Mouse (Mus musculus): Measurements from ENCODE around the gene Pigk. TPM values are rescaled to one million over a fixed set of nuclear protein-coding genes. Genes with fewer than 3 reads are reported as not detected.

The Pigk gene
- polyA plus RNA-seq, 1 experiment, result 3.9 TPM

DNA sequence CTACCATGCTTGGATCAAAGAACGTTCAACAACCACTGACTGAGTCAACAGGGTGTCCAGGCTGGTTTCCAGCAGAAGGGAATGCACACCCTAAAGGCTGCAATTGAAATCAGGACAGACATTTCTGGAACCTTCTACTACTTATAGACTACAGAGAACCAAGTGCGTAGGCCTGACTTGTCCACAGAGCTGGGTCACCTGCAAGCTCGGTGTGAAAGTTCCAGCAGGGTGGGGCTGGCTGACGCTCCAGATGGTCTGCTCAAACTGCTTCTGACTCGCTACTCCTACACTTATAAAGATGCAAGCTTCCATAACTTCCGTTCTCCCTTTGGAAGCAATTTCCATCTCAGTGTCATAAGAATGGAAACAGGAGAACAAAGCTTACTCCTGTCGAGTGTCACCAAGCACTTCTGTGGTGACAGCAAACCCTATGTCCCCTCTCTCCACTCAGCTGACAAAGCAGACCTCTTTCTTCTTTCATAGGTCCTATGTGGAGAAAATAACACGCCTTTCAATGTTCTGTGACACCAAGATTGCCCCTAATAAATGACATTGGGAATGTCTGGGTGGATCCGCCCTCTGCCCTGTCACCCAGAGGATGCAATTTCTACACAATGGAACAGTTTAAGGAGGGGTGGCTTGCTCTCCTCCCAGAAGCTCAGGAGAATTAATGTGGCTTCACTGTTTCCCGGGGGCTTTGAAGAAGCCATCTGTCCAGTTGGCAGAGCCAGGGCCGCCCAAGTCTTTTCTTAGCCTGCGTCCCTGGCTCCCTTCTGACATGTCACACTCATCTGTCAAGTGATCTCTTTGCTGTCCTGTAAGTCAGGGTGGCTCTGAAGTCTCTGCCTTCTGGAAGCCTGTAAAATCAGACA, 154.0 kb downstream of the Pigk start:
- Histone ChIP-seq H3K36me3 (ENCODE audit: control insufficient read depth, insufficient read depth, low read length) (no peaks in the 10 kb centered on the region), H3K4me3 (ENCODE audit: low read depth, low read length) (no peak overlapping the region), H3K27me3 (ENCODE audit: control insufficient read depth, insufficient read depth, low read length) (no peaks in the 10 kb centered on the region), H3K27ac (ENCODE audit: insufficient read depth, low read depth, low read length) (no peak overlapping the region), H3K4me1 (ENCODE audit: control insufficient read depth, insufficient read depth, insufficient read length, low read length) (no peaks in the 10 kb centered on the region)
- WGBS, result 74% methylated on average over 12 of the region's 12 CpGs
- TF ChIP-seq CTCF (IDR thresholded peaks at IDR 0.05; ENCODE audit: extremely low read depth, insufficient read length, insufficient replicate concordance, low read depth, low read length), result no peak
- no peak for TF ChIP-seq POLR2A (IDR thresholded peaks at IDR 0.05; ENCODE audit: low read depth, low read length)

DNA sequence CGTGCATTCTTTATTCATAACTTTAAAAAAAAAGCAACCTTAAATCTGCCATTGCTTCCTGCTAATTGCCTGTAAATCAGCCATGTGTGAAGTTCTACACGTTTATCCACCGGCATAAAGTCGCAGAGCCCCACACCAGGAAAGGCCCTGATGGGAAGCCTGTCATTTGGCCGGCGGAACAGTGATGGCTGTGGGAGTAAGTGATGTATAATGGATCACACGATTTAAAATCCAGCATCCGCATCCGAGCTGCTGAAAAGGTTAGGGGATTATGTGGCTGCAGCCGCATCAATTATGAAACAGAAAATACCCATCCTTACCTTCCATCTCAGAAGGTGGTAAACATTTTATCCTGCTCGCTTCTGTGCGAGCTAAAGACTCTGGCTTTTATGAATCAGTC, 158.2 kb downstream of the Pigk start:
- Histone ChIP-seq H3K27ac (ENCODE audit: insufficient read depth, low read depth, low read length) (no peak overlapping the region), H3K36me3 (ENCODE audit: control insufficient read depth, insufficient read depth, low read length) (no peaks in the 10 kb centered on the region), H3K4me1 (ENCODE audit: control insufficient read depth, insufficient read depth, insufficient read length, low read length) (no peaks in the 10 kb centered on the region), H3K27me3 (ENCODE audit: control insufficient read depth, insufficient read depth, low read length) (no peaks in the 10 kb centered on the region), H3K4me3 (ENCODE audit: low read depth, low read length) (no peak overlapping the region)
- TF ChIP-seq POLR2A (IDR thresholded peaks at IDR 0.05; ENCODE audit: low read depth, low read length) (no peak), CTCF (IDR thresholded peaks at IDR 0.05; ENCODE audit: extremely low read depth, insufficient read length, insufficient replicate concordance, low read depth, low read length) (no peak)
- WGBS, result 88% methylated on average over 12 of the region's 12 CpGs

DNA sequence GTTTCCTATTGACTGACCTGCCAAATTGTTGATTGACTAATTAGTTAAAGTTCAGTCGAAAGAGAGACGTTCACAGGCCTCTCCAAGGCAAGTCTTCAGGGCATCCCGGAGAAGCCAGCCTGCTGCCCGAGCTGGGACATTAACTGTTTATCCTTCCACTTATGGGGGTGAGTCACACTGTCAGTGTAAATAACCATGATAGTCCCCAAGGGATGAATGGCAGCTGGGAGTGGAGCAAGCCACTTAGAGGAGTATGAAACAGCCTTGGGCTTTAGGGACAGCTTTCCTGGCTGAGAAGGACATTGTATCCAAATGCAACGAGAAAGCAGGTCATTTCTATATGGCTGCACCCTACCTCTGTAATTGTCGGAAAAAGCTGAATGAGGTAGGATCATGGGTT, 158.7 kb downstream of the Pigk start:
- Histone ChIP-seq H3K4me1 (ENCODE audit: control insufficient read depth, insufficient read depth, insufficient read length, low read length) (no peaks in the 10 kb centered on the region), H3K4me3 (ENCODE audit: low read depth, low read length) (no peak overlapping the region), H3K36me3 (ENCODE audit: control insufficient read depth, insufficient read depth, low read length) (no peaks in the 10 kb centered on the region), H3K27me3 (ENCODE audit: control insufficient read depth, insufficient read depth, low read length) (no peaks in the 10 kb centered on the region), H3K27ac (ENCODE audit: insufficient read depth, low read depth, low read length) (no peak overlapping the region)
- 55% methylated on average over 6 of the region's 6 CpGs for WGBS
- TF ChIP-seq CTCF (IDR thresholded peaks at IDR 0.05; ENCODE audit: extremely low read depth, insufficient read length, insufficient replicate concordance, low read depth, low read length) (no peak), POLR2A (IDR thresholded peaks at IDR 0.05; ENCODE audit: low read depth, low read length) (no peak)

DNA sequence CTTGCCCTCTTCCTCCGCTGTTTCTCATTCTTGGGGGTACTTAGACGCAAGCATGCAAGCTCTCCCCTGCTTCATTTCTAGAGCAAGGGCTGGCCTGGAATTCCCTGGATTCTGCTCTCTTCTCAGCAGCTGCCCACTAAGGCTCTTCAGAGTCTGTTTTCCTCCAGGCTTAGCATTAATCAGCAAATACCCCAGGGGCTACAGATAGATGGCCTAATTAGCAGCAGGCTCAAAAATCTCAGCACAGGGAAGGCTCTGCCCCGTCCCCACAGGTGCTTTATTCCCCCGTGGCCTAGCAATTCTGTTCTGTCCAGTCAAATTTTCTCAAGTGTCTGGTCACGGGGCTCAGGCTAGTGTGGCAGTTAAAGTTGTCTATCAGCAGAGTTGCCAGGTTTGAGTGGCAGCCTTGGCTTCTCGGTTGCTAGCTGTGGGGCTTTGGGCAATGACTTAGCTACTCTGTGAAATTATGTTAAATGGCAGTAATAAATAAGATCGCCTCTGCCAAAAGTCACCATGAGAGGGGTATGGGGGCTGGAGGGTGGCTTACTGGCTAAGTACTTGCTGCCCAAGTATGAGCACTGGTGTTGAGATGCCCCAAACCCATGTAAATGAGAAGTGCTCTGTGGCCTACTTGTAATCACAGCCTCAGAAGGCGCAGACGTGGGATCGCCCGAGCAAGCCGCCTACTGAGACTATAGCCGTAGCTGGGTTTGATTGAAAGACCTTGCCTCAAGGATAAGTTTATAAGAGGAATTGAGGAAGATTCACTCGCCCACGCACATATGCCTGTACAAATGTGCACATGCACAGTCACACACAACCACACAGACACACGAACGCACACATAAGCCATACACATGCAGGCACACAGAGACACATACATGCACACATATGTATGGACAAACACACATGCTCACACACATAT, 160.8 kb downstream of the Pigk start:
- 91% methylated on average over 17 of the region's 17 CpGs for WGBS
- Histone ChIP-seq H3K4me3 (ENCODE audit: low read depth, low read length) (no peak overlapping the region), H3K4me1 (ENCODE audit: control insufficient read depth, insufficient read depth, insufficient read length, low read length) (no peaks in the 10 kb centered on the region), H3K36me3 (ENCODE audit: control insufficient read depth, insufficient read depth, low read length) (no peaks in the 10 kb centered on the region), H3K27ac (ENCODE audit: insufficient read depth, low read depth, low read length) (no peak overlapping the region), H3K27me3 (ENCODE audit: control insufficient read depth, insufficient read depth, low read length) (no peaks in the 10 kb centered on the region)
- TF ChIP-seq POLR2A (IDR thresholded peaks at IDR 0.05; ENCODE audit: low read depth, low read length) (no peak), CTCF (IDR thresholded peaks at IDR 0.05; ENCODE audit: extremely low read depth, insufficient read length, insufficient replicate concordance, low read depth, low read length) (no peak)

DNA sequence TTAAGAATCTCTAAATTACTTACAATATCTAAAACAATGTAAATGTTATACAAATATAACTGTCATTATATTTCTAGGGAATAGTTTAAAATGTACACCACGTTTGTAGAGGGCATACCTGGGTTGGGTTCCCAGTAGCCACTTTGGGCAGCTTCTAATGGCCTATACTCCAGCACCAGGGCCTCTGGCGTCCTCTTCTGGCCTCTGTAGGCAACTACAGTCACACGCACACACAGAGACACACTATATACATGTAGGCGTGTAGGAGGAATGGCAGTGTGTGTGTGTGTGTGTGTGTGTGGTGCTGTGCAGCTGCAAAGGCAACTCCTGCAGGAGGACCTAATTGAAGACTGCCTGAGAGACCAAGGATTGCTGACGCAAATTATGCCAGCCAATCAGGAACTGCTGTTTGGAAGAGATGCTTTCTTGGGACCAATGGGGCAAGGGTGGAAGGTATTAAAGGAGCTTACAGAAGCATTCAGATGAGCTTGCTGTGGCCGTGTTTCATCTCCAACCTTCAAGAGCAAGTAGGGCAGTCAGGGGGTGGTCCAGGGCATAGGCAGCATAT, 161.9 kb downstream of the Pigk start:
- no peak overlapping the region for H3K27ac ChIP-seq (ENCODE audit: insufficient read depth, low read depth, low read length)
- 80% methylated on average over 6 of the region's 6 CpGs for WGBS
- H3K27me3 ChIP-seq (ENCODE audit: control insufficient read depth, insufficient read depth, low read length), result no peaks in the 10 kb centered on the region
- no peak overlapping the region for H3K4me3 ChIP-seq (ENCODE audit: low read depth, low read length)
- no peaks in the 10 kb centered on the region for H3K4me1 ChIP-seq (ENCODE audit: control insufficient read depth, insufficient read depth, insufficient read length, low read length)
- TF ChIP-seq CTCF (IDR thresholded peaks at IDR 0.05; ENCODE audit: extremely low read depth, insufficient read length, insufficient replicate concordance, low read depth, low read length) (no peak), POLR2A (IDR thresholded peaks at IDR 0.05; ENCODE audit: low read depth, low read length) (no peak)
- H3K36me3 ChIP-seq (ENCODE audit: control insufficient read depth, insufficient read depth, low read length), result no peaks in the 10 kb centered on the region

DNA sequence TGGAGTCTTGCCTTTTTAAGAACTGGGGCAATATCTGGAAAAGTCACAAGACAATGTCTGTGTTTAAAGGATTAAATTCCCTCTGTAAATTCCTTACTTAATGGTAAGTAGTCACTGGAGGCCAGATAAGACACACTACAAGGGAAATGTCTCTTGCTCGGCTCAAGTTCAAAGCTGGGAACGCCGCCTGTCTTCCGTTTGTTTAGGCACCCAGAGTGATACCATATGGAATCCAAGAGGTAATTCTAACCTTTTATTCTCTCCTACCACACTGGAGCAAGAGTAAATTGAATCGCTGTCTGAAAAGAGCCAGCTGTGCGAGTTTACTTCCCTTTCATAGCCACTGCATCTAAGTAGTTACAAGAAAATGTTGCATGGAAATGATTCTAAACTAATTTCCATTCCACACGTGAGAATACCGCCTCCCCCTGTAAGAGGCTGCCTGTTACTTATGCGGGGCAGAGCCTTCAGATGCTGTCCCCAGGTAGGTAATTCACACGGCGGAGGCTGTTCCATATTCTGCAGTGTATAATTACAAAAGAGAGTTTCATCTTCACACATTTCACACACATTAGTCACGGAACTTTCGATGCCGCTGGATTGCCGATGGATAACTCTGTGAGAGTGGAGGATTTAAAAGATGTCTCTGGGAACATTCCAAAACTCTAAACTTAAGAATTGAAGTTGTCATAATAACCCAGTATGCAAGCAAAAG, 166.4 kb downstream of the Pigk start:
- H3K27ac ChIP-seq (ENCODE audit: insufficient read depth, low read depth, low read length), result no peak overlapping the region
- 61% methylated on average over 15 of the region's 15 CpGs for WGBS
- no peaks in the 10 kb centered on the region for H3K4me1 ChIP-seq (ENCODE audit: control insufficient read depth, insufficient read depth, insufficient read length, low read length)
- H3K4me3 ChIP-seq (ENCODE audit: low read depth, low read length), result no peak overlapping the region
- TF ChIP-seq CTCF (IDR thresholded peaks at IDR 0.05; ENCODE audit: extremely low read depth, insufficient read length, insufficient replicate concordance, low read depth, low read length), result no peak
- no peak for TF ChIP-seq POLR2A (IDR thresholded peaks at IDR 0.05; ENCODE audit: low read depth, low read length)
- H3K27me3 ChIP-seq (ENCODE audit: control insufficient read depth, insufficient read depth, low read length), result no peaks in the 10 kb centered on the region
- H3K36me3 ChIP-seq (ENCODE audit: control insufficient read depth, insufficient read depth, low read length), result no peaks in the 10 kb centered on the region
